Mouse (Mus musculus): ENCODE results near the gene Cdh18.

DNA sequence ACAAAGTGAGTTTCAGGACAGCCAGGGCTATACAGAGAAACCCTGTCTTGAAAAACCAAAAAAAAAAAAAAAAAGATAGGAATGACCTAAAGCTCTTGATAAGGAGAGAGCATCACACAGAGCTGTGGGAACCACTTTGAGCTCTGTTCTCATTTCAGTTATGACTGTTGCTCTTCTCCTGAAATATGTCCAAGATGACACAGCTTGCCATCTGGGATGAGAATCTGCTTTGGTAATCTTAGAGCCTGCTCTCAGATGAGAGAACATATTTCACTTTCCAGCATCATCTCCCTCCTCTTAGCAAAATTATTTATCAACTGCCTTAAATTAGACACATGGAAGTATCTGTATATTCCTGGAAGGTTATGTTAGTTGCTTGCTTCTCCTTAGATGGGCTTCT lies 365.6 kb downstream of the Cdh18 start:
- TF ChIP-seq POLR2A (IDR thresholded peaks at IDR 0.05; ENCODE audit: borderline replicate concordance, control insufficient read depth, low read depth, low read length) (no peak), CTCF (IDR thresholded peaks at IDR 0.05; ENCODE audit: control insufficient read depth, insufficient read depth, low read length) (no peak)
